Mouse (Mus musculus): ENCODE data around the gene Dnajc30. TPM values are rescaled to one million over a fixed set of nuclear protein-coding genes. Genes with fewer than 3 reads are reported as not detected.

Gene Dnajc30
- 14.3 and 21.1 TPM in 2 replicates for polyA plus RNA-seq (2012; ENCODE audit: insufficient read depth, insufficient read length, missing spikeins)

DNA sequence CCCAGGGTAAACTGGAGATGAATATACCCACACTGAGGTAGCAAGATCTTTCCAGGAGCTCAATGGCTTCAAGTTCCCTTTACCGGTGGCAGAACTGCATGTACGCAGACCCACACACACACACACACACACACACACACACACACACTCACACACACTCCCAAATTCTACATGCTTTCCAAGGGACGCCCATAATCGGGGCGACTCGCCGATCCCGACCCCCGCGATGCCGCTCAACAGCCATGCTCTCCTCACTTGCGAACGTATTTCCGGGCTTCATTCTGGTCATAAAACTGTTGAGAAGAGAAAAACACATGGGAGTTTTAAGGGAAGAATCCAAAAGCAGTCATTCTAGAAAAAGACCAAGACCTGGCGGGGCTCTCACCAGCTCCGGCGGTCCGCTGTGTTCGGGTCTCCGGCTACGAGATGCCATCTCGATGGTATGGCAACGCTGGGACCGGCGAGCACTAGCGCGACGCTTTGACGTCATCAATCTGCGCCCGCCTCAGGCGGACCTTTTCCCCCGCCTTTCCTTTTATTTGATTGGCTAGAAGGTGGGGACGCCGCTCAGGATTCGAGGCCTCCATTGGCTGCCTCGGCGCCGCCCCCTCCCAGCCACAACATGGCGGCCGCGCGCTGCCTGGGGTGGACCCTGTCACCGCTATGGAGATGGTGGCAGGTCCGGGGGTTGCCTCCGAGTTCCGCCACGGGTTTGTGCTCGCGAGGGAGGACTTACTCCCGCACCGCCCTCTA lies at the start of gene Dnajc30:
TSS of gene Dnajc30 (plus strand) at position 574 of the 753 bp plus-strand sequence.
- Histone ChIP-seq H3K4me1 (ENCODE audit: control insufficient read depth, insufficient read depth, insufficient read length, low read length) (peaks cover 2% of the 10 kb centered on the region; the same call in 1 of the 2 replicates), H3K4me3 (ENCODE audit: insufficient read depth, low read depth, low read length) (peak within 1 kb of the TSS; percentile 94), H3K27ac (replicated peaks; ENCODE audit: low read depth, low read length) (peak within 1 kb of the TSS; percentile 62)

DNA sequence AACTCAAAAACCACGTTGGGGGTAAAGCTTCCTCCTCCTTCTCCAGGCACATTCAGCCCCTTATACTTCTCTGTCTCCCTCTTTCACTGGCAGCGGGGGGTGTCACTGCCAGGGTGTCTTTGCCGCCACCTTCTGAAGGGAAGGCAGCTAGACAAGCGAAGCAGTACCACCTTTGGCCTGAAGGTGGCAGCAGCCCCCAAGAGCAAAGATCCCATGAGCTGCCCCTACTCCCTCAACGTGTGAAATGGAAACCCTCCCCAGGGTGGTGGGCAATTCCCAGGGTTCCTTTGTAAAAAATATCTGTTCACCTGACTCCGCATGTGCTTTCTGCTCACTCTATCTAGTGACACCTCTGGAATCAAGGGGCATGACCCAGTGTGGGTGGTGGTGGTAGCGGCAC lies 48.5 kb upstream of the Dnajc30 start:
- no peak overlapping the region for H3K4me3 ChIP-seq (ENCODE audit: insufficient read depth, low read depth, low read length)
- H3K27ac ChIP-seq (replicated peaks; ENCODE audit: low read depth, low read length): no peak overlapping the region
- no peaks in the 10 kb centered on the region; the same call in 1 of the 2 replicates for H3K4me1 ChIP-seq (ENCODE audit: control insufficient read depth, insufficient read depth, insufficient read length, low read length)

GRCm38 (mm10) chr5:135016224-135016759 lies 47.7 kb upstream of the Dnajc30 start:
- Histone ChIP-seq H3K4me3 (ENCODE audit: insufficient read depth, low read depth, low read length) (no peak overlapping the region), H3K27ac (replicated peaks; ENCODE audit: low read depth, low read length) (no peak overlapping the region), H3K4me1 (ENCODE audit: control insufficient read depth, insufficient read depth, insufficient read length, low read length) (no peaks in the 10 kb centered on the region)

DNA sequence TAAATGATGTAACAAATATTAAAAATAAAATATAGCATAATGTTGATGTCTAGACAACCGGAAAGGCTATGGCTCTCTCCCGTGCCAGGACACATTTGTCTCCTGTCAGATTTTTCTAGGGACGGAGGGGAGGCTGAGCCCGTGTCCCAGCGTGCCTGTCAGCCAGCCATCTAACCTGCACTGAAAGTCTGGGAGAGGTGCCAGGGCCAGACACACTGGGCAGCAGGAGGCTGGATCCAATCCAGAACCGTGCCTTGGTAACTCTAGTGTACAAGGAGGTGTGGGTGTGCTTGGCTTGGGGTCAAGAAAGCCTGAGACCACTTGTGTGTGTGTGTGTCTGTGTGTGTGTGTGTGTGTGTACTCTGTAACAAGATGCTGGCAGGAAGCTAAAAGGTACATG lies 42.2 kb upstream of the Dnajc30 start:
- Histone ChIP-seq H3K27ac (replicated peaks; ENCODE audit: low read depth, low read length) (no peak overlapping the region), H3K4me1 (ENCODE audit: control insufficient read depth, insufficient read depth, insufficient read length, low read length) (peaks cover 7% of the 10 kb centered on the region), H3K4me3 (ENCODE audit: insufficient read depth, low read depth, low read length) (no peak overlapping the region)

- H3K4me1 ChIP-seq (ENCODE audit: control insufficient read depth, insufficient read depth, insufficient read length, low read length): peaks cover 7% of the 10 kb centered on the region
- no peak within 1 kb of the TSS for H3K27ac ChIP-seq (replicated peaks; ENCODE audit: low read depth, low read length)
- H3K4me3 ChIP-seq (ENCODE audit: insufficient read depth, low read depth, low read length): peak within 1 kb of the TSS; percentile 76
Observed at GRCm38 (mm10) chr5:135023344-135024173, 40.4 kb upstream of the Dnajc30 start, which contains the start of gene Stx1a. TSS of gene Stx1a (plus strand) at chr5:135023482.

DNA sequence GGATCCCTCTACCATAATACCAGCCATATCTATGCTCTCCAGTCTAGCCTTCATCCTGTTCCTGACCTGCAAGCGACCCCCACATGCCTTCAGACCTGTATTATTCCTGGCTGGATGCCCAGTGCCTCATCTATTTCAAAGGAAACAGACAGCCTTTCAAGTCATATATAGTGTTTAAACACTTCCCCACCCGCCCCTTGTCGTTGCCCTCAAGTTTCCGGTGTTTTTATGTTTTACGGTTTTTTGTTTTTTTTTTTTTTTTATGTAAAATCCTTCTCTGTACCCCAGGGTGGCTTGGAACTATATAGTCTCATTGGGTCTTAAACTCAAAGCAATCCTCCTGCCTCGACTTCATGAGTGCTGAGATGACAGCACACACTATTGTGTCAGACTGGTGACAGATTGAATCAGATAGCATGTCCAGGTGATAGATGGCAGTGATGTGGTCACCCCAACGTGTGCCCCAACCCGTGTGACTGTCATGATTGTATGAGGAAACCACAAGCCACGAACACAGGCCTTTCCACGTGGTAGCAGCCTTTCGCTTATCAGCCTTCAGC lies 39.3 kb upstream of the Dnajc30 start:
- Histone ChIP-seq H3K4me3 (ENCODE audit: insufficient read depth, low read depth, low read length) (no peak overlapping the region), H3K27ac (replicated peaks; ENCODE audit: low read depth, low read length) (no peak overlapping the region), H3K4me1 (ENCODE audit: control insufficient read depth, insufficient read depth, insufficient read length, low read length) (peaks cover 13% of the 10 kb centered on the region)

- Histone ChIP-seq H3K4me1 (ENCODE audit: control insufficient read depth, insufficient read depth, insufficient read length, low read length) (peaks cover 13% of the 10 kb centered on the region), H3K4me3 (ENCODE audit: insufficient read depth, low read depth, low read length) (no peak overlapping the region), H3K27ac (replicated peaks; ENCODE audit: low read depth, low read length) (no peak overlapping the region)
Observed at GRCm38 (mm10) chr5:135025899-135026298, 38.1 kb upstream of the Dnajc30 start.

- Histone ChIP-seq H3K4me3 (ENCODE audit: insufficient read depth, low read depth, low read length) (no peak overlapping the region), H3K27ac (replicated peaks; ENCODE audit: low read depth, low read length) (no peak overlapping the region), H3K4me1 (ENCODE audit: control insufficient read depth, insufficient read depth, insufficient read length, low read length) (peaks cover 10% of the 10 kb centered on the region)
Observed at GRCm38 (mm10) chr5:135029007-135029854, 34.8 kb upstream of the Dnajc30 start.

DNA sequence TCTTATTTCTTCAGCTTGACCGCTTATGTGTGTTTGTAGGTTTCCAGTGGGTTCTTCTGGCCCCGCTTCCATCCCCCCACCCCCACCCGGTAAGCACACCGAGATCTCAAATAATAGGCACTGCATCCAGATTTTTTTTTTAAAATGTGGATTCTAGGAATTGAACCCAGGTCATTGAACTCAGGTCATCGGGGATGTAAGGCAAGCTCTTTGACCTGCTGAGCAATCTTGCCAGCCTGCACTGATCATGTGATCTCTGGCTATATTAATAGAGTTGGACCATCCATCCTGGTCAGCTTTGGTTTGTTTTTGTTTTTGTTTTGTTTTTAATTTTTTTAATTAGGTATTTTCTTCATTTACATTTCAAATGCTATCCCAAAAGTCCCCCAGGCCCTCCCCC lies 31.4 kb upstream of the Dnajc30 start:
- H3K4me3 ChIP-seq (ENCODE audit: insufficient read depth, low read depth, low read length): no peak overlapping the region
- H3K27ac ChIP-seq (replicated peaks; ENCODE audit: low read depth, low read length): no peak overlapping the region
- peaks cover 7% of the 10 kb centered on the region for H3K4me1 ChIP-seq (ENCODE audit: control insufficient read depth, insufficient read depth, insufficient read length, low read length)

GRCm38 (mm10) chr5:135034593-135034992 lies 29.4 kb upstream of the Dnajc30 start:
- Histone ChIP-seq H3K4me3 (ENCODE audit: insufficient read depth, low read depth, low read length) (no peak overlapping the region), H3K27ac (replicated peaks; ENCODE audit: low read depth, low read length) (no peak overlapping the region), H3K4me1 (ENCODE audit: control insufficient read depth, insufficient read depth, insufficient read length, low read length) (no peaks in the 10 kb centered on the region; the same call in 1 of the 2 replicates)

GRCm38 (mm10) chr5:135035608-135036359 lies 28.2 kb upstream of the Dnajc30 start:
- Histone ChIP-seq H3K4me3 (ENCODE audit: insufficient read depth, low read depth, low read length) (no peak overlapping the region), H3K4me1 (ENCODE audit: control insufficient read depth, insufficient read depth, insufficient read length, low read length) (no peaks in the 10 kb centered on the region; the same call in 1 of the 2 replicates), H3K27ac (replicated peaks; ENCODE audit: low read depth, low read length) (no peak overlapping the region)

DNA sequence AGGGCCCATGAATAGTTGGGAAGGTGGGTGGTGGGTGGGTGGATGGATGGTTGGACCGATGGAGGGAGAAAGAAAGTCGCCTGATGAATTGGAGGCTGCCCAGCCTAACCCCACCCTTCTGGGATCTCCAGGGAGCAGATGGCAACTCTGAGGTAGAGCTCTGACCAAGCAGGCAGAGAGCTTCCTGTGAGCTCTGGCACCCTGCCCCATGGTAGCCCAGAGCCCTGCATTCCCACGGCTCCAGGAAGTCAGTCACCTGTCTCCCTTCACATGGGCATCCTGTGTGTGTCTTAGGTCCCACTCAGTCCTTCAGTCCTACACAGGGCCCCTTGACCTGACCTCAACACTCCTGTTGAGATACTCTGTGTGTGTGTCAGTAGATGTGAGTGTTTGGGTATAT lies 26.1 kb upstream of the Dnajc30 start:
- H3K27ac ChIP-seq (replicated peaks; ENCODE audit: low read depth, low read length): no peak overlapping the region
- H3K4me1 ChIP-seq (ENCODE audit: control insufficient read depth, insufficient read depth, insufficient read length, low read length): no peaks in the 10 kb centered on the region
- H3K4me3 ChIP-seq (ENCODE audit: insufficient read depth, low read depth, low read length): no peak overlapping the region

GRCm38 (mm10) chr5:135039541-135039940 lies 24.5 kb upstream of the Dnajc30 start:
- Histone ChIP-seq H3K27ac (replicated peaks; ENCODE audit: low read depth, low read length) (no peak overlapping the region), H3K4me3 (ENCODE audit: insufficient read depth, low read depth, low read length) (no peak overlapping the region), H3K4me1 (ENCODE audit: control insufficient read depth, insufficient read depth, insufficient read length, low read length) (no peaks in the 10 kb centered on the region)

GRCm38 (mm10) chr5:135040059-135040458 lies 23.9 kb upstream of the Dnajc30 start:
- Histone ChIP-seq H3K4me3 (ENCODE audit: insufficient read depth, low read depth, low read length) (no peak overlapping the region), H3K27ac (replicated peaks; ENCODE audit: low read depth, low read length) (no peak overlapping the region), H3K4me1 (ENCODE audit: control insufficient read depth, insufficient read depth, insufficient read length, low read length) (no peaks in the 10 kb centered on the region)
